Mouse (Mus musculus) neural tube, embryonic 12.5 days (tissue): Measurements from ENCODE around the gene Bcl10. TPM values are rescaled to one million over a fixed set of nuclear protein-coding genes. Genes with fewer than 3 reads are reported as not detected.

Experiments
- ATAC-seq: fragments of 200-750 bp; cut with Nextera tagmentation; 2 replicates; pipeline ENCODE4 v1.8.0; 2017; ENCODE audit warnings: low read depth, mild to moderate bottlenecking, moderate TSS enrichment, moderate library complexity; ENCODE audit not compliant: low FRiP score
- H3K27ac ChIP-seq: fragments of 300-500 bp; sonication (generic); 2 replicates; pipeline ENCODE4 v1.5.1; 2016
- H3K27me3 ChIP-seq: fragments of 300-500 bp; sonication (generic); replicated peaks from 2 replicates; pipeline ENCODE4 v1.6.1; 2016; ENCODE audit warnings: mild to moderate bottlenecking
- H3K36me3 ChIP-seq: fragments of 300-500 bp; sonication (generic); 2 replicates; pipeline ENCODE4 v1.6.1; 2016; ENCODE audit warnings: mild to moderate bottlenecking
- H3K4me1 ChIP-seq: fragments of 300-500 bp; sonication (generic); 2 replicates; pipeline ENCODE4 v1.6.1; 2016
- H3K4me2 ChIP-seq: fragments of 300-500 bp; sonication (generic); replicated peaks from 2 replicates; pipeline ENCODE4 v1.6.1; 2016; ENCODE audit warnings: mild to moderate bottlenecking
- H3K4me3 ChIP-seq: fragments of 300-500 bp; sonication (generic); 2 replicates; pipeline ENCODE4 v1.5.1; 2016
- H3K9ac ChIP-seq: fragments of 300-500 bp; sonication (generic); 2 replicates; pipeline ENCODE4 v1.6.1; 2016; ENCODE audit warnings: mild to moderate bottlenecking
- H3K9me3 ChIP-seq: fragments of 300-500 bp; sonication (generic); 2 replicates; pipeline ENCODE4 v1.6.1; 2016; ENCODE audit warnings: mild to moderate bottlenecking
- WGBS: fragments of 180-500 bp; shearing (Covaris S2); methylation state at CpG from one replicate; pipeline ENCODE4 v1.1.7; 2016; 5-methylcytosine and 5-hydroxymethylcytosine counted together
- polyA plus RNA-seq: library from polyadenylated mRNA; unstranded; fragments of >200 nt; fragmentation: Nextera tagmentation; extraction: Ambion mirVana; gene quantifications from 2 replicates; pipeline ENCODE4 v1.2.1, GENCODE M21; 2016

Gene Bcl10
- polyA plus RNA-seq, 1 experiment from 2014 or later, result 52.1 TPM

DNA sequence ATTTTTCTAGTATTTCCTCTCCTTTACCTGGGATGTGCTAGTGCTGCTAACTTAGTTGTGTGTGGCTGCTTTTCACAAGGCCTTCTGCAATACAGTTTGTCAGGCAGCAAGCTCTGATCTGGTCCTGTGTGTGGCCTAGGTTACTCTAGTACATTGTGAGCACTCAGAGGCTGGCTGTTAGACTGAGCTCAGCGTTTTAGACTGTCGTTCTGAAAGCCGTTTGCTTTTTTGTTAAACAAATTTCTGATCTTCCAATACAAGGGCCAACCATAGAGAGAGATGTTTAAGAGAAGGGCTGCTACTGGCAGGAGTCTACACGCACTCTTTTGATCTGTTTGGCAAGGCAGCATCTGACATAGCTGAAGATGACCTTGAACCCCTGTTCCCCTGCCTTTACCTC lies 17.4 kb downstream of the Bcl10 start:
- no peak overlapping the region for H3K27ac ChIP-seq
- H3K27me3 ChIP-seq, result no peaks in the 10 kb centered on the region
- no peak for ATAC-seq
- peaks cover 23% of the 10 kb centered on the region for H3K36me3 ChIP-seq
- H3K9me3 ChIP-seq, result no peaks in the 10 kb centered on the region
- WGBS, result 78% methylated on average over 4 of the region's 4 CpGs
- H3K9ac ChIP-seq, result no peak overlapping the region
- peaks cover 18% of the 10 kb centered on the region for H3K4me1 ChIP-seq
- peak overlapping the region; percentile 82; the same call in 1 of the 2 replicates for H3K4me2 ChIP-seq
- no peak overlapping the region for H3K4me3 ChIP-seq

GRCm38 (mm10) chr3:145941971-145942370 lies 19.4 kb downstream of the Bcl10 start:
- no peaks in the 10 kb centered on the region for H3K27me3 ChIP-seq
- no peak for ATAC-seq
- WGBS, result 20% methylated on average over 3 of the region's 3 CpGs

DNA sequence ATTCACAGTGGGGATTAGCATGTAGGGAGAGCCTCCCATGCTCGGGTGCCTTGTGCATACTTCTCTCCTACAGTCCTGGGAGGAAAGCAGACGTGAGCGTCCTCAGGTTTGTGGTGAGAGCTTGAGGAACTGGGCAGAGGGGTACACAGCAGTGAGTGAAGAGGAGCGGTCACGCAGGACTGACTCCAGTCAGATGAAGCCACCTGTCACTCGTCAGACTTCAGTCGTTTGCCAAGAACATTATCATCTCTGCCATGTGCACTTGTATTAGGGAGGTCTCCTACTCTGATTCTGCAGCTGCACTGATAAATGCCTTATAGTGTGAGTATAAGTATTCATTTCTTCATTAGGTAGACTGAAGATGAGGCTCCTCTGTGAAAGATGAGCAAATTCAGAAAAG lies 21.7 kb downstream of the Bcl10 start:
- ATAC-seq, result no peak
- no peaks in the 10 kb centered on the region for H3K9me3 ChIP-seq
- no peak overlapping the region for H3K4me2 ChIP-seq
- H3K27me3 ChIP-seq, result no peaks in the 10 kb centered on the region
- peaks cover 7% of the 10 kb centered on the region for H3K4me1 ChIP-seq
- WGBS, result 91% methylated on average over 7 of the region's 7 CpGs
- H3K4me3 ChIP-seq, result no peak overlapping the region
- no peak overlapping the region for H3K27ac ChIP-seq
- H3K36me3 ChIP-seq, result peaks cover 26% of the 10 kb centered on the region
- H3K9ac ChIP-seq, result no peak overlapping the region

More at GRCm38 (mm10) chr3:145941971-145942370, 19.4 kb downstream of the Bcl10 start:
- Histone ChIP-seq H3K4me2 (no peak overlapping the region), H3K9ac (no peak overlapping the region), H3K4me1 (peaks cover 18% of the 10 kb centered on the region), H3K4me3 (no peak overlapping the region), H3K27ac (no peak overlapping the region), H3K9me3 (no peaks in the 10 kb centered on the region), H3K36me3 (peaks cover 26% of the 10 kb centered on the region)

- peaks cover 10% of the 10 kb centered on the region; the same call in 1 of the 2 replicates for H3K4me1 ChIP-seq
- 89% methylated on average over 3 of the region's 3 CpGs for WGBS
Measured at GRCm38 (mm10) chr3:145945904-145946303, 23.3 kb downstream of the Bcl10 start.

GRCm38 (mm10) chr3:145946654-145947053 lies 24.1 kb downstream of the Bcl10 start:
- no peak overlapping the region for H3K4me2 ChIP-seq
- 76% methylated on average over 2 of the region's 2 CpGs for WGBS

More at GRCm38 (mm10) chr3:145945904-145946303, 23.3 kb downstream of the Bcl10 start:
- no peak overlapping the region for H3K9ac ChIP-seq
- no peak for ATAC-seq
- H3K36me3 ChIP-seq, result peaks cover 25% of the 10 kb centered on the region
- no peak overlapping the region for H3K4me2 ChIP-seq
- H3K9me3 ChIP-seq, result no peaks in the 10 kb centered on the region
- no peak overlapping the region for H3K4me3 ChIP-seq
- H3K27me3 ChIP-seq, result no peaks in the 10 kb centered on the region
- no peak overlapping the region for H3K27ac ChIP-seq

GRCm38 (mm10) chr3:145947539-145948204 lies 25.1 kb downstream of the Bcl10 start:
- Histone ChIP-seq H3K27ac (no peak overlapping the region), H3K36me3 (peaks cover 17% of the 10 kb centered on the region), H3K4me2 (no peak overlapping the region), H3K9me3 (no peaks in the 10 kb centered on the region), H3K9ac (no peak overlapping the region), H3K4me1 (peaks cover 7% of the 10 kb centered on the region; the same call in 1 of the 2 replicates), H3K4me3 (no peak overlapping the region), H3K27me3 (no peaks in the 10 kb centered on the region)
- no peak for ATAC-seq
- 36% methylated on average over 6 of the region's 6 CpGs for WGBS

More at GRCm38 (mm10) chr3:145946654-145947053, 24.1 kb downstream of the Bcl10 start:
- Histone ChIP-seq H3K4me1 (peaks cover 7% of the 10 kb centered on the region; the same call in 1 of the 2 replicates), H3K27me3 (no peaks in the 10 kb centered on the region), H3K4me3 (no peak overlapping the region), H3K9me3 (no peaks in the 10 kb centered on the region), H3K27ac (no peak overlapping the region), H3K36me3 (peaks cover 18% of the 10 kb centered on the region), H3K9ac (no peak overlapping the region)
- no peak for ATAC-seq

DNA sequence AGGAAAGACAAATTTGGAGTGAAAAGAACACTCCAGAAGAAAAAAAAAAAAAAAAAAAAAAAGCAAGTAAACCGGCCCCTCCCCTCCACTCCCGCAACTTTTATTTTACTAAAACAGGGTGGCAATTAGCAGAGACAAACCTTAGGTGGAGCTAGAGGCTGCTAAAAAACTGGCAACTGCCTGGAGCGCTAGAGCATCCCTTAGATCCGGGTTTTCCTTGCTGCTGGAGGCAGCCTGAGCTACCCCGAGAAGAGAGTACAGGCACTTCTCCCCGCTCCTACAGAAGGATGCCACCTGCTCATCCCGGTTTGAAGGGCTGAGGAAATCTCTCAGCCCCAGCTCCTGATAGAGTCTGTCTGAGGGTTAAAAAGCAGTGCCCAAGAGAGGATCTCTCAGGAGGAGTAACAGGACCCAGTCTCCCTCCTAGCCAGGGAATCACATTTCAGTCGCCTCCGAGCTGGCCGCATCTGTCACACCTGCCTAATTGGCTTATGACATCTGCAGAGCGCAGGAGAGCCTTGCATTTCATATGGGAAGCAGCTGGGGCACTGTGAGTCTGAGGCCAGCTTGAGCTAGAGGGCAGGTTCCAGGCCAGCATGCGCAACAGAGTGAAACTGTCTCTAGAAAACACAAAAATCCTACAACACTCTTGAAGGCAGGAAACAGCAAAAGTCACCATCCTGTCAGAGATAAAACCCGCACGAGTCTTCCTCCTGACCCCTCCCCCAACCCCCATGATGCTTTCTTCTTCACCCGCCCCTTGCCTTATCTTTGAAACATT lies 27.6 kb downstream of the Bcl10 start:
- Histone ChIP-seq H3K9ac (no peak overlapping the region), H3K27me3 (no peaks in the 10 kb centered on the region), H3K9me3 (no peaks in the 10 kb centered on the region), H3K4me1 (peaks cover 7% of the 10 kb centered on the region; the same call in 1 of the 2 replicates), H3K27ac (no peak overlapping the region), H3K4me3 (no peak overlapping the region), H3K36me3 (peaks cover under 1% of the 10 kb centered on the region; the same call in 1 of the 2 replicates), H3K4me2 (peak overlapping the region; percentile 44)
- 10% methylated on average over 15 of the region's 15 CpGs for WGBS
- ATAC-seq, result peak; percentile 82

DNA sequence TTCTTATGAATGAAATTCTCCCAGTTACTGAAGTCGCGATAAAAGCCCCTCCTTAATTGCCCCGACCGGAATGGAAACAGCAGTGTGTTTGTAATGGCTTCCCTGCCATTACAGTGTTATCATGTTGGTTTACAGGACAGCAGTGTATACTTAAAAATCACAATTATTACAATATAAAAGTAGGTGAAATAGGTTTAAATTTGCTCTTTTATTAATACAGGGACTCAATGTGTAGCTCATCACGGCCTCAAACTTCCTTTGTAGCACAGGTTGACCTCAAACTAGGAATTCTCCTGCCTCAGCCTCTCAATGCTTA lies 28.2 kb downstream of the Bcl10 start:
- H3K4me1 ChIP-seq, result peaks cover 7% of the 10 kb centered on the region; the same call in 1 of the 2 replicates
- H3K9me3 ChIP-seq, result no peaks in the 10 kb centered on the region
- ATAC-seq, result 0 out of 2 replicates have a peak, but pooled peaks have one; percentile 3
- no peak overlapping the region for H3K9ac ChIP-seq
- no peaks in the 10 kb centered on the region for H3K36me3 ChIP-seq
- H3K27ac ChIP-seq, result no peak overlapping the region
- no peak overlapping the region for H3K4me3 ChIP-seq
- H3K27me3 ChIP-seq, result no peaks in the 10 kb centered on the region
- 46% methylated on average over 5 of the region's 5 CpGs for WGBS
- peak overlapping the region; percentile 44 for H3K4me2 ChIP-seq

GRCm38 (mm10) chr3:145951287-145952165 lies 28.9 kb downstream of the Bcl10 start:
- peaks cover 7% of the 10 kb centered on the region; the same call in 1 of the 2 replicates for H3K4me1 ChIP-seq
- no peaks in the 10 kb centered on the region for H3K27me3 ChIP-seq
- no peak overlapping the region for H3K4me2 ChIP-seq
- no peak overlapping the region for H3K27ac ChIP-seq
- no peak overlapping the region for H3K4me3 ChIP-seq
- H3K36me3 ChIP-seq, result no peaks in the 10 kb centered on the region
- H3K9ac ChIP-seq, result no peak overlapping the region
- no peaks in the 10 kb centered on the region for H3K9me3 ChIP-seq
- ATAC-seq, result no peak
- WGBS, result 75% methylated on average over 17 of the region's 17 CpGs

GRCm38 (mm10) chr3:145952945-145953344 lies 30.3 kb downstream of the Bcl10 start:
- H3K4me2 ChIP-seq, result no peak overlapping the region
- no peaks in the 10 kb centered on the region for H3K9me3 ChIP-seq
- H3K27ac ChIP-seq, result no peak overlapping the region
- H3K9ac ChIP-seq, result no peak overlapping the region
- H3K4me3 ChIP-seq, result no peak overlapping the region
- ATAC-seq, result no peak
- 88% methylated on average over 7 of the region's 7 CpGs for WGBS
- peaks cover 7% of the 10 kb centered on the region; the same call in 1 of the 2 replicates for H3K4me1 ChIP-seq
- H3K27me3 ChIP-seq, result no peaks in the 10 kb centered on the region
- no peaks in the 10 kb centered on the region for H3K36me3 ChIP-seq

DNA sequence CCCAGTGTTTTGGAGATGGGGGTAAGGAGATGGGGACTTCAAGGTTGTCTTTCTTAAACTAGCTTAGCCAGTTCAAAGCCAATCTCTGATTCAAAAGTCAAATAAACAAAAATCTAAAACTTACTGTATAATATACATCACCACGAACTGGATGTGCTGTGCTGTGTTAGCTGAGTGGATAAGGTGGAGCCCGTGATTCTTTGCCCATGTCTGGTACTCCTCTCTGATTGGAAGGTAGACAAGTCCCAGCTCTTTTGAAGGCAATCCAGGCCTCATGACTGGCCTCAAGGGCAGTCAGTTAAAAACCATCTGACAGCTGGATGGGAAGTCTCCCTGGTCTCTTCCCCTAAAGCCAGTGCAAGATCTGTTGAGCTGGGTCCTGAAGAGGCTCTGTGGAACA lies 30.8 kb downstream of the Bcl10 start:
- ATAC-seq, result no peak
- Histone ChIP-seq H3K27ac (no peak overlapping the region), H3K9me3 (no peaks in the 10 kb centered on the region), H3K36me3 (no peaks in the 10 kb centered on the region), H3K9ac (no peak overlapping the region), H3K4me2 (no peak overlapping the region), H3K4me1 (peaks cover 7% of the 10 kb centered on the region; the same call in 1 of the 2 replicates), H3K4me3 (no peak overlapping the region), H3K27me3 (no peaks in the 10 kb centered on the region)
- WGBS, result 81% methylated on average over 2 of the region's 2 CpGs

- H3K4me2 ChIP-seq, result no peak overlapping the region
- 63% methylated on average over 1 of the region's 1 CpGs for WGBS
- no peak for ATAC-seq
Measured at GRCm38 (mm10) chr3:145959824-145960223, 37.2 kb downstream of the Bcl10 start.

More at GRCm38 (mm10) chr3:145959824-145960223, 37.2 kb downstream of the Bcl10 start:
- no peak overlapping the region for H3K4me3 ChIP-seq
- H3K27me3 ChIP-seq, result peaks cover 29% of the 10 kb centered on the region
- H3K9ac ChIP-seq, result no peak overlapping the region
- peaks cover 14% of the 10 kb centered on the region for H3K4me1 ChIP-seq
- H3K27ac ChIP-seq, result no peak overlapping the region
- H3K36me3 ChIP-seq, result no peaks in the 10 kb centered on the region
- H3K9me3 ChIP-seq, result no peaks in the 10 kb centered on the region
